Mouse (Mus musculus) spleen, adult 2 months (tissue): Measurements from ENCODE around the gene Iqschfp. TPM values are rescaled to one million over a fixed set of nuclear protein-coding genes. Genes with fewer than 3 reads are reported as not detected.

Source experiments
- DNase-seq, 2 experiments: peaks; one replicate each; pipeline versions ENCODE4 v3.0.0 to v3.0.0-alpha.2; 2012 to 2021; ENCODE audit warnings: low spot score in 2 of 2, low read depth in 1 of 2
- H3K27ac ChIP-seq: fragments of 200-500 bp; 2 replicates; pipeline ENCODE4 v1.5.1; 2012; ENCODE audit warnings: low read length, inconsistent platforms; ENCODE audit not compliant: insufficient read depth
- H3K27me3 ChIP-seq: fragments of 200-500 bp; 2 replicates; pipeline ENCODE4 v1.6.1; 2012; ENCODE audit warnings: mild to moderate bottlenecking, moderate library complexity, low read length, inconsistent platforms; ENCODE audit not compliant: control insufficient read depth, insufficient read depth
- H3K36me3 ChIP-seq: fragments of 200-500 bp; 2 replicates; pipeline ENCODE4 v1.6.1; 2012; ENCODE audit warnings: mild to moderate bottlenecking, low read length, inconsistent platforms; ENCODE audit not compliant: control insufficient read depth, insufficient read depth
- H3K4me1 ChIP-seq: fragments of 200-500 bp; 2 replicates; pipeline ENCODE4 v1.6.1; 2011; ENCODE audit warnings: inconsistent platforms; ENCODE audit not compliant: control insufficient read depth, insufficient read depth, insufficient read length
- H3K4me3 ChIP-seq: fragments of 200-500 bp; 2 replicates; pipeline ENCODE4 v1.5.1; 2011; ENCODE audit warnings: mild to moderate bottlenecking, inconsistent platforms; ENCODE audit not compliant: insufficient read depth, insufficient read length; ENCODE audit errors: extremely low read depth
- CTCF ChIP-seq: fragments of 200-500 bp; IDR thresholded peaks from 2 replicates; pipeline ENCODE4 v1.5.1; 2011; ENCODE audit warnings: mild to moderate bottlenecking, inconsistent platforms; ENCODE audit not compliant: insufficient read depth, insufficient read length, insufficient replicate concordance; ENCODE audit errors: extremely low read depth
- POLR2A ChIP-seq: fragments of 200-500 bp; IDR thresholded peaks from 2 replicates; pipeline ENCODE4 v1.6.1; 2011; ENCODE audit warnings: low read depth, low read length, inconsistent platforms
- WGBS: fragments of 180-500 bp; shearing (Covaris S2); methylation state at CpG from one replicate; pipeline ENCODE4 v1.1.7; 2018; 5-methylcytosine and 5-hydroxymethylcytosine counted together
- polyA plus RNA-seq: library from polyadenylated mRNA; depleted of rRNA; stranded (reverse); fragments of >200 nt; gene quantifications from 2 replicates; pipeline ENCODE4 v1.2.3, GENCODE M21; 2012

Iqschfp gene
- polyA plus RNA-seq, 1 experiment: not detected

GRCm38 (mm10) chr3:67886176-67886575 is 5.9 kb upstream of the Iqschfp start:
- no peaks in the 10 kb centered on the region for H3K27me3 ChIP-seq
- H3K27ac ChIP-seq: no peak overlapping the region
- WGBS: 69% methylated on average over 1 of the region's 1 CpGs
- no peak for DNase-seq
- H3K36me3 ChIP-seq: no peaks in the 10 kb centered on the region
- no peak for TF ChIP-seq POLR2A
- TF ChIP-seq CTCF: no peak
- H3K4me3 ChIP-seq: no peak overlapping the region
- no peaks in the 10 kb centered on the region for H3K4me1 ChIP-seq

GRCm38 (mm10) chr3:67887251-67887650 is 4.8 kb upstream of the Iqschfp start:
- TF ChIP-seq POLR2A (no peak), CTCF (no peak)
- Histone ChIP-seq H3K27me3 (no peaks in the 10 kb centered on the region), H3K4me3 (no peak overlapping the region), H3K4me1 (no peaks in the 10 kb centered on the region), H3K27ac (no peak overlapping the region), H3K36me3 (no peaks in the 10 kb centered on the region)
- DNase-seq: no peak

GRCm38 (mm10) chr3:67892768-67893167 is 736 bp downstream of the Iqschfp start:
- WGBS: 91% methylated on average over 10 of the region's 10 CpGs
- no peaks in the 10 kb centered on the region for H3K36me3 ChIP-seq
- no peak for DNase-seq
- H3K4me1 ChIP-seq: no peaks in the 10 kb centered on the region
- TF ChIP-seq POLR2A (no peak), CTCF (no peak)
- H3K27ac ChIP-seq: no peak overlapping the region
- H3K4me3 ChIP-seq: no peak overlapping the region
- no peaks in the 10 kb centered on the region for H3K27me3 ChIP-seq

- 67% methylated on average over 4 of the region's 4 CpGs for WGBS
- Histone ChIP-seq H3K4me3 (no peak overlapping the region), H3K4me1 (no peaks in the 10 kb centered on the region), H3K27ac (no peak overlapping the region), H3K27me3 (no peaks in the 10 kb centered on the region), H3K36me3 (no peaks in the 10 kb centered on the region)
- TF ChIP-seq POLR2A: no peak
- TF ChIP-seq CTCF: no peak
- DNase-seq: no peak
Measured at GRCm38 (mm10) chr3:67902517-67902916, 10.5 kb downstream of the Iqschfp start.

- no peak overlapping the region for H3K27ac ChIP-seq
- H3K4me3 ChIP-seq: no peak overlapping the region
- no peaks in the 10 kb centered on the region for H3K4me1 ChIP-seq
- DNase-seq: no peak
- TF ChIP-seq POLR2A (no peak), CTCF (no peak)
- H3K36me3 ChIP-seq: no peaks in the 10 kb centered on the region
- WGBS: 96% methylated on average over 2 of the region's 2 CpGs
- H3K27me3 ChIP-seq: no peaks in the 10 kb centered on the region
Measured at GRCm38 (mm10) chr3:67908586-67908985, 16.6 kb downstream of the Iqschfp start.

- 70% methylated on average over 3 of the region's 3 CpGs for WGBS
- H3K4me3 ChIP-seq: no peak overlapping the region
- H3K27ac ChIP-seq: no peak overlapping the region
- DNase-seq: no peak
- no peaks in the 10 kb centered on the region for H3K27me3 ChIP-seq
- no peaks in the 10 kb centered on the region for H3K36me3 ChIP-seq
- H3K4me1 ChIP-seq: no peaks in the 10 kb centered on the region
- TF ChIP-seq POLR2A (no peak), CTCF (no peak)
Measured at GRCm38 (mm10) chr3:67918098-67918497, 26.1 kb downstream of the Iqschfp start.

GRCm38 (mm10) chr3:67918634-67919259 is 26.7 kb downstream of the Iqschfp start:
- no peak for DNase-seq
- WGBS: 75% methylated on average over 8 of the region's 8 CpGs

More at GRCm38 (mm10) chr3:67918634-67919259, 26.7 kb downstream of the Iqschfp start:
- Histone ChIP-seq H3K36me3 (no peaks in the 10 kb centered on the region), H3K4me1 (no peaks in the 10 kb centered on the region), H3K27ac (no peak overlapping the region), H3K4me3 (no peak overlapping the region), H3K27me3 (no peaks in the 10 kb centered on the region)
- TF ChIP-seq CTCF: no peak
- TF ChIP-seq POLR2A: no peak
